Mouse (Mus musculus): ENCODE data around the gene Rsrp1. TPM values are rescaled to one million over a fixed set of nuclear protein-coding genes. Genes with fewer than 3 reads are reported as not detected.

The Rsrp1 gene
- polyA plus RNA-seq, 1 experiment from 2014 or later: 526 TPM

DNA sequence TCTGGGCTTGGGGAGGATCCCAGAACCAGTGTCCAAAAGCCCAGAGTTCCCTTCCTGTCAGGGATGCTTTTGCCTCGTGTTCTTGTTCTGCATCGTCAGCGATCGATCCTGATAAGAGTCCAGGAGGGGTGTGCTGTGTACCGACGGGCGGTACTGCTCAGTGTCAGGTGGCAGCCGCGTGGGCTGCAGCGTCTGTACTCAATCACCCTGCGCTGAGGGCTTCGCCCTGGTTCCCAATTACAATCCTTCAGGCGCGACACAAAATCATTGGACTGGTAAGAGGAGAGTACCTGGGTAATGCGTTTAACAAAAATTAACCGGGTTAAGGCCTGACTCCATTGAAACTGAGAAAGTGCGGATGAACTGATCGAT is 45.2 kb downstream of the Rsrp1 start:
- no peaks in the 10 kb centered on the region for H3K36me3 ChIP-seq (ENCODE audit: control insufficient read depth, insufficient read depth, low read length)
- ATAC-seq (ENCODE audit: low FRiP score, low TSS enrichment) (no peak), DNase-seq (no peak)
- H3K4me1 ChIP-seq (ENCODE audit: control insufficient read depth, insufficient read depth, low read length): no peaks in the 10 kb centered on the region
- H3K4me3 ChIP-seq (replicated peaks; ENCODE audit: low read depth, low read length): no peak overlapping the region
- H3K27me3 ChIP-seq (ENCODE audit: control insufficient read depth, insufficient read depth, low read length): no peaks in the 10 kb centered on the region
- H3K27ac ChIP-seq (replicated peaks; ENCODE audit: low read depth, low read length): no peak overlapping the region
- H3K9ac ChIP-seq (replicated peaks; ENCODE audit: low read length): no peak overlapping the region
- WGBS: 85% methylated on average over 18 of the region's 18 CpGs
- no peak overlapping the region for H3K4me2 ChIP-seq (ENCODE audit: low read length)
- H3K9me3 ChIP-seq (ENCODE audit: control insufficient read depth, low read length): no peaks in the 10 kb centered on the region

DNA sequence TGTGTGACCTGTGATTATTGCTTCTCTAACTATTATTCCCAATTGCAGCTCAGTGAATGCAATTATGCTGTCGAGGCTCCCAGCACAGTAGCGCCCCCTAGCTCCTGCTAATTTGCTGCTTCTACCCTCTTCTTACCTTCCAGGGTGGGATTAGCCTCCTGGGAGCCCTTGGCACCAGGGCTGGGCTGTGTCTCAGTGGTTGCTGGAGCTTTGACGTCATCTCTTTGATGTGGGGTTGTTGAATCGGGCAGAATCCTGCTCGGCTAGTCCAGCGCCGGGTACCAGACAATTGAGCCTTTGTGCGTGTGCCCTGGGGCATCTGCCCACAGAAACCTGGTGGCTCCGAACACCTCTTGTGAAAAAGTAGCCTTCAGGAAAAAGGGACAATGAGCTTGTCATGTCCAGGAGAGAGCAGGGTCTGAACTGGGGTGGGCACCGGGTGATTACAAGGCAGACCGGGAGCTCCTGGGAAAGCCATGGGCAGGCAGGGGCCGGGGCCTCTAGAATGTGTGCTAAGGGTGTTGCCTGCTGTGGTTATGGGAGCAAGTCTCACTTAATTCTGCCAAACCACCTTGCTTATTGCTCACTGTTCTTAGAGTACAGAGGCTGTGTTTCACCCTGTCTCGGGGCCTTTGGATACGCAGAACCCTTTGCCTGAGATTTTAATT is 52.0 kb downstream of the Rsrp1 start:
- Histone ChIP-seq H3K9ac (replicated peaks; ENCODE audit: low read length) (no peak overlapping the region), H3K4me2 (ENCODE audit: low read length) (peak overlapping the region; percentile 22; the same call in 1 of the 2 replicates), H3K36me3 (ENCODE audit: control insufficient read depth, insufficient read depth, low read length) (no peaks in the 10 kb centered on the region), H3K4me1 (ENCODE audit: control insufficient read depth, insufficient read depth, low read length) (no peaks in the 10 kb centered on the region), H3K4me3 (replicated peaks; ENCODE audit: low read depth, low read length) (no peak overlapping the region), H3K27me3 (ENCODE audit: control insufficient read depth, insufficient read depth, low read length) (no peaks in the 10 kb centered on the region), H3K9me3 (ENCODE audit: control insufficient read depth, low read length) (no peaks in the 10 kb centered on the region; the same call in 1 of the 2 replicates), H3K27ac (replicated peaks; ENCODE audit: low read depth, low read length) (no peak overlapping the region)
- no peak for ATAC-seq (ENCODE audit: low FRiP score, low TSS enrichment)
- DNase-seq: peak; percentile 75
- 19% methylated on average over 14 of the region's 14 CpGs for WGBS

DNA sequence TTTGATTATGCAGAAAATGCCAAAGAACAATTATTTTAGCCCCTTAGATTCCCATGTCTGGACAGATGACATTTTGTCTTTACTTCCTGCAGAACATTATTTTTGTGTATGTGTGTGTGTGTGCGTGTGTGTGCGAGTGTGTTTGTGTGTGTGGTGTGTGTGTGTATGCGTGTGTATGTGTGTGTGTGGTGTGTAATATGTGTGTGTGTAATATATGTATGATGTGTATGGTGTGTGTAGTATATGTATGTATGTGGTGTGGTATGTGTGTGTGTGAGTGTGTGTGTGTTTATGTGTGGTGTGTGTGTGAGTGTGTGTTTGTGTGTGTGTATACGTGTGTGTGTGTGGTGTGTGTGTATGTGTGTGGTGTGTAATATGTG is 52.5 kb downstream of the Rsrp1 start:
- H3K27ac ChIP-seq (replicated peaks; ENCODE audit: low read depth, low read length): no peak overlapping the region
- no peaks in the 10 kb centered on the region for H3K27me3 ChIP-seq (ENCODE audit: control insufficient read depth, insufficient read depth, low read length)
- no peak overlapping the region for H3K4me2 ChIP-seq (ENCODE audit: low read length)
- H3K9ac ChIP-seq (replicated peaks; ENCODE audit: low read length): no peak overlapping the region
- H3K4me3 ChIP-seq (replicated peaks; ENCODE audit: low read depth, low read length): no peak overlapping the region
- DNase-seq: no peak
- WGBS: 95% methylated on average over 4 of the region's 4 CpGs
- no peaks in the 10 kb centered on the region; the same call in 1 of the 2 replicates for H3K9me3 ChIP-seq (ENCODE audit: control insufficient read depth, low read length)
- no peaks in the 10 kb centered on the region for H3K4me1 ChIP-seq (ENCODE audit: control insufficient read depth, insufficient read depth, low read length)
- ATAC-seq (ENCODE audit: low FRiP score, low TSS enrichment): no peak
- no peaks in the 10 kb centered on the region for H3K36me3 ChIP-seq (ENCODE audit: control insufficient read depth, insufficient read depth, low read length)

Other genes with a start within 250 kb of the Rsrp1 start
- 3.9 and 4.9 TPM in 2 replicates for gene Man1c1, start 219.3 kb upstream of the Rsrp1 start, polyA plus RNA-seq (2014; fragmentation: Nextera tagmentation; extraction: Ambion mirVana)
- gene Ldlrap1, start 155.6 kb upstream of the Rsrp1 start, polyA plus RNA-seq (2014; fragmentation: Nextera tagmentation; extraction: Ambion mirVana): 0.69 and 1.9 TPM in 2 replicates
- 100 and 102 TPM in 2 replicates for gene Maco1, start 70.2 kb upstream of the Rsrp1 start, polyA plus RNA-seq (2014; fragmentation: Nextera tagmentation; extraction: Ambion mirVana)
- gene Rhd, start 59.1 kb upstream of the Rsrp1 start, polyA plus RNA-seq (2014; fragmentation: Nextera tagmentation; extraction: Ambion mirVana): 0.54 and 0.61 TPM in 2 replicates
- gene Tmem50a, start 8.6 kb upstream of the Rsrp1 start, polyA plus RNA-seq (2014; fragmentation: Nextera tagmentation; extraction: Ambion mirVana): 196 and 210 TPM in 2 replicates
- gene Syf2, start 7.3 kb downstream of the Rsrp1 start, polyA plus RNA-seq (2014; fragmentation: Nextera tagmentation; extraction: Ambion mirVana): 53.4 and 61.2 TPM in 2 replicates
- not detected in 2 replicates for gene Runx3, start 197.1 kb downstream of the Rsrp1 start, polyA plus RNA-seq (2014; fragmentation: Nextera tagmentation; extraction: Ambion mirVana)

Measured in midbrain, embryonic 14.5 days (tissue).